Mouse (Mus musculus): Measurements from ENCODE around the gene Bcl2l13. TPM values are rescaled to one million over a fixed set of nuclear protein-coding genes. Genes with fewer than 3 reads are reported as not detected.
A peak's percentile ranks its signal among the peaks of the same experiment; 100 is the strongest.
"Not testable (repeated sequence)": the region's sequence is repeated elsewhere in the genome, so short reads cannot be mapped to it uniquely, and the experiment has no call there.

Gene Bcl2l13
- polyA plus RNA-seq, 1 experiment from 2014 or later: 25.9 TPM

DNA sequence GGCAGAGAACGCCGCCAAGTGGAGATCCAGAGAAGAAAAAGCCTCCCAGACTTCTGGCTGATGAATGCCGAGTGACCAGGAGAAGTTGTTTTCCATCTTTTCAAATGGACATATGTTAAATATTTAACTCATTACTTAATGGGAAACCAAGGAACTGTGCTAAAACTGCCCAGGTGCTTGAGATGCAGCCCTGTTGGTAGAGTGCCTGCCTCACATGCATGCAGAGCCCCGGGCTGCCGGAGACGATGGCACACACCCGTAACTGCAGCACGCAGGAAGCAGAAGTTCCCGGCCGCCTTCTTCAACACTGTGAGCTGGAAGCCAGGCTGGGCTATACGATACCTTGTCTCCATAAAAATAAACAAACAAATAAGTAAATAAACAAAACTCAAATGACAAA, 67.9 kb downstream of the Bcl2l13 start:
- no peak overlapping the region for H3K4me2 ChIP-seq
- H3K27ac ChIP-seq: no peak overlapping the region
- WGBS: 75% methylated on average over 11 of the region's 11 CpGs
- H3K27me3 ChIP-seq: no peaks in the 10 kb centered on the region
- ATAC-seq (replicated peaks; ENCODE audit: insufficient number of reproducible peaks, insufficient read depth, low FRiP score, low read depth): no peak
- H3K4me3 ChIP-seq: no peak overlapping the region
- no peaks in the 10 kb centered on the region for H3K36me3 ChIP-seq
- 0 out of 2 replicates have a peak, but pooled peaks cover 3% of the 10 kb centered on the region for H3K4me1 ChIP-seq (replicated peaks)
- H3K9me3 ChIP-seq (replicated peaks): no peaks in the 10 kb centered on the region
- H3K9ac ChIP-seq: no peak overlapping the region

DNA sequence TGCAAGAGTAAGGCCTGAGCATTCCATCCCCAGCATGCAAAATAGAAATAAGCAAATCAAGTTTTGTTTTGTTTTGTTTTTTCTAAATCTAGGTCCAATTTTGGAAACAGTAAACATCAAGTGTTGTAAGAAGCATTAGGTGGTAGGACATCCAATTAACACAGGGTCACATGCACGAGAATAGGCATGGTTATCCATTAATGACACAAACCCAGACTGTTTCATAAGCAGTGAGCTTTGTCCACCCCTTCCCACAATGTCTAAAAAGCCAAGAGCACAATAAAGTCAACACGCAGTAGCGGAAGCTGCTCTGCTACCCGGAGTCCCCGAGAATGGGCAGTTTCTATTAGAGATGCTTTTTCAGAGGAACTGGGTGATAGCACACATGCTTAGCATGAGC, 69.1 kb downstream of the Bcl2l13 start:
- Histone ChIP-seq H3K9me3 (replicated peaks) (no peaks in the 10 kb centered on the region), H3K4me1 (replicated peaks) (0 out of 2 replicates have a peak, but pooled peaks cover 3% of the 10 kb centered on the region), H3K4me2 (no peak overlapping the region), H3K27me3 (no peaks in the 10 kb centered on the region), H3K9ac (no peak overlapping the region), H3K27ac (no peak overlapping the region), H3K4me3 (no peak overlapping the region), H3K36me3 (no peaks in the 10 kb centered on the region)
- ATAC-seq (replicated peaks; ENCODE audit: insufficient number of reproducible peaks, insufficient read depth, low FRiP score, low read depth): no peak
- WGBS: 88% methylated on average over 5 of the region's 5 CpGs

DNA sequence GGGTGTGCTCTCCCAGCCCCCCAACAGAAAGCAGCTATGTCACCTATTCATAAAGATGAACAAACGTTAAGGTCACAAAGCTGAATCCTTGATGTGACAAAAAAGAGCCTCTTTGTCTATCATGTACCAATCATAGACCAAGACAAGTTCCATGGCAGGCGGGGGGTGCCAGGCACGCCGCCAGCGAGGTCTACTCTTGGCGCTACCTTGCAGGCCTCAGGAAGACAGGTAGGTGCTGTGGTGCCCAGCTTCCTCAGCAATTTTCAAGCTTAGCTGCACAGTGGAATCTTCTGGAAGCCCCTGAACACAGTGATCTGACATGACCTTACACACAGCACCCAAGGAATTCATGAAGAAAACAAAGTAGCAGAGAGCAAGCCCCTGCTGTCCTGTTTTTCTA, 70.5 kb downstream of the Bcl2l13 start:
- no peak for ATAC-seq (replicated peaks; ENCODE audit: insufficient number of reproducible peaks, insufficient read depth, low FRiP score, low read depth)
- WGBS: 90% methylated on average over 6 of the region's 6 CpGs
- Histone ChIP-seq H3K27ac (no peak overlapping the region), H3K9ac (no peak overlapping the region), H3K27me3 (no peaks in the 10 kb centered on the region), H3K4me2 (no peak overlapping the region), H3K4me3 (no peak overlapping the region), H3K4me1 (replicated peaks) (peaks cover 6% of the 10 kb centered on the region; the same call in 1 of the 2 replicates), H3K36me3 (no peaks in the 10 kb centered on the region), H3K9me3 (replicated peaks) (no peaks in the 10 kb centered on the region)

DNA sequence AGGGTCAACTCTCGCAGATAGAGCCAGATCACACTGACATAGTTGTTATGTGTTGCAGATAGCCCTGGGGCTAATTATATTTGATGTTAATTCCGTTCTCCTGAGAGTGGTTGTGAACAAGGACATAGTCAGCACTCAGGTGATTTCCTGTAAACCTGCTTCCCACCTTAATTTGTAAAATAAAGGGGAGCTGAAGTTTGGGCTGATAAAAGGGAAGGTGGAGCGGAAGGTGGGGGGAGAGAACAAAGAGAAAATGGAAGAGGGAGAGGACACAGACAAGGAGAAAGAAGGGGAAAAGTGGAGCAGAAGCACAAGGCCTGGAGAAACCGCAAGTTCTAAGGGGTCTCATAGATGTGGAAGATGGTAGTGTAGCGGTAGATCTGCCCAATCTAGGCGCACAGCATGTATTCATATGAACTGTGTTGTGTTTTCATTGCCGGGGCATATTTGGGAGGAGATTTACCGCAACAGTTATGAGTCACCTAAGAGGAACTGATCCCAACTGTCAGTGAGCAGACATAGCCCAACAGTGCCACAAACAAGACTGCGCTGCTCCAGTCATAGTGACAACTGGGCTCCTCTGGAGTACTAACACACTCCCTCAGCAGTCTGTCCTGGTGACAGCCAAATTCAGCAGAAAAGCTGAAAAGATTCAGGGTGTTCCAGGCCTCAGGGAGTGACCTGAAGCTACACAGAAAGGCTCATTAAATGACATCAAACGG, 72.0 kb downstream of the Bcl2l13 start:
- H3K4me1 ChIP-seq (replicated peaks): peaks cover 21% of the 10 kb centered on the region
- not testable (repeated sequence) for ATAC-seq (replicated peaks; ENCODE audit: insufficient number of reproducible peaks, insufficient read depth, low FRiP score, low read depth); H3K9me3 ChIP-seq (replicated peaks); H3K27me3 ChIP-seq; H3K27ac ChIP-seq; H3K4me2 ChIP-seq; H3K9ac ChIP-seq; H3K4me3 ChIP-seq; H3K36me3 ChIP-seq
- 82% methylated on average over 10 of the region's 10 CpGs for WGBS

DNA sequence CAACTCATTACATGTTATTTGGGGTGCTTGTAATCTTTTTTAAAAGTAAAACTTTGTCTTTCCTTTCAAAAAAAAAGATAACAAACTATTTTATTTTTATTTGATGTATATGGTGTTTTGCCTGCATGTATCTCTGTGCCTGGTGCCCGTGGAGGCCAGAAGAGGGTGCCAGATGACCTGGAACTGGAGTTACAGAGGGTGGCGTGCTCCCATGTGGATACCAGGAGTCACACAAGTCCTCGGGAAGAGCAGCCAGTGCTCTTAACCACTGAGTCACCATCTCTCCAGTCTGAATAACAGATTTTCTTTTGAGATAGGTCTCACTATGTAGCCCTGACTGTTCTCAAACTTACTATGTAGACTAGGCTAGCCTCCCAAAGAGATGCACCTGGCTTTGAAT, 73.5 kb downstream of the Bcl2l13 start:
- Histone ChIP-seq H3K36me3 (no peaks in the 10 kb centered on the region), H3K4me2 (no peak overlapping the region), H3K4me1 (replicated peaks) (peaks cover 20% of the 10 kb centered on the region), H3K9me3 (replicated peaks) (no peaks in the 10 kb centered on the region), H3K27me3 (no peaks in the 10 kb centered on the region), H3K4me3 (no peak overlapping the region), H3K27ac (no peak overlapping the region), H3K9ac (no peak overlapping the region)
- WGBS: 85% methylated on average over 3 of the region's 3 CpGs
- ATAC-seq (replicated peaks; ENCODE audit: insufficient number of reproducible peaks, insufficient read depth, low FRiP score, low read depth): no peak

DNA sequence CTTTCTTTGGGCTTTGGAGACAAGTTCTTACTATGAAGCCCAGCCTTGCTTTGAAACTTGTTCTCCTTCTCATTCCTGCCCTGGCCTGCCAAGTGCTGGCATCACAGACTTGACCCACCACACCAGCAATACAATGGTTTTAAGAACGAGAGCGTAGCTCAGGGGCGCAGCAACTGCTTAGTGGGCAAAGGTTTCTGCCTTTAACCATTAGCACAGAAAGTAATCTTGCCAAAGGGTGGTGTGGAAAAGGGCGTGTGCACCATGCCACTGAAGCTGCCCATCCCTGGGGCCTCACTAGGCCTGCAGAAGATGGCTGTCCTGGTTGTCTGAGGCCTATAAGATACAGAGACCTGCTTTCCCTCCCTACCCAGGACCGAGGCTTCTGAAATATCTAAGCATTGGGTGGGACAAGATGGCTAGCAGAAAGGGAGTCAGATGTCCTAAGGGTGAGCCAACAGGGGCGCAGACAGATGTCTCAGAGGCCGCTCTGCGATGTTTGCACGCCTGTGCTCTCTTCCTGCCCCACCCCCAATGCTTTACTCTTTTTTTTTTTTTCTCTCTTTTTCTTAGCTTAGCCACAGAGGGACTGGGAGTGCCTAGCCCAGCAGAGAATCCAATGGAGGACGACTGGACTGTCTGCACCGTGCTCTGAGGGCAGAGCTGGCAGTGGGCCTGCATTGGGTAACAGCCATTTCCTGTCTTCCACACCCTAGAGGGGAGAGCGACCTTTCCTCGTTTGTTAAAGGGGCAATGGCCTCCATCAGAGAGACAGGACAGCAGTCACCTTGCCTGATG, 75.4 kb downstream of the Bcl2l13 start:
- 68% methylated on average over 13 of the region's 13 CpGs for WGBS
- no peak for ATAC-seq (replicated peaks; ENCODE audit: insufficient number of reproducible peaks, insufficient read depth, low FRiP score, low read depth)
- Histone ChIP-seq H3K4me3 (no peak overlapping the region), H3K27ac (no peak overlapping the region), H3K27me3 (no peaks in the 10 kb centered on the region), H3K4me1 (replicated peaks) (peaks cover 29% of the 10 kb centered on the region), H3K9ac (no peak overlapping the region), H3K9me3 (replicated peaks) (no peaks in the 10 kb centered on the region), H3K36me3 (no peaks in the 10 kb centered on the region), H3K4me2 (no peak overlapping the region)

DNA sequence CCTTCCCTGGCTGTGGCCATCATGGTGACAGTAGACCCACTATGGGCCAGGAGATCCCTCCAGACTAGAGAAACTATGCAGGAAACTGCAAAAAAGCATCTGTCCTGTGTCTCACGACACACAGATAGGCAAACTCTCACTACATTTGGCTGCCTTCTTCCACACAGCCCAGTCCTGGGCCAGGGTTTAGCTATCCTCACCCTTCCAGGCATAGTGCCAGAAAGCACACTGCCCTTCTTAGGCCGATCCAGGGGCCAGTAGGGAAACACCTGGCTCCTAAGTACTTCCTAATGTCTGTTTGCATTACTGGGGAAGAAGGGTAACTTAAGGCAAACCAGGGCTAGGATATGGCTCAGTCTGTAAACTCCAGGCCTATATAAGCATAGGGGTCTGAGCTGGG, 76.9 kb downstream of the Bcl2l13 start:
- Histone ChIP-seq H3K4me3 (no peak overlapping the region), H3K9ac (no peak overlapping the region), H3K27me3 (no peaks in the 10 kb centered on the region), H3K4me2 (no peak overlapping the region), H3K36me3 (no peaks in the 10 kb centered on the region), H3K27ac (no peak overlapping the region), H3K4me1 (replicated peaks) (peaks cover 29% of the 10 kb centered on the region), H3K9me3 (replicated peaks) (no peaks in the 10 kb centered on the region)
- no peak for ATAC-seq (replicated peaks; ENCODE audit: insufficient number of reproducible peaks, insufficient read depth, low FRiP score, low read depth)
- WGBS: 17% methylated on average over 2 of the region's 2 CpGs

DNA sequence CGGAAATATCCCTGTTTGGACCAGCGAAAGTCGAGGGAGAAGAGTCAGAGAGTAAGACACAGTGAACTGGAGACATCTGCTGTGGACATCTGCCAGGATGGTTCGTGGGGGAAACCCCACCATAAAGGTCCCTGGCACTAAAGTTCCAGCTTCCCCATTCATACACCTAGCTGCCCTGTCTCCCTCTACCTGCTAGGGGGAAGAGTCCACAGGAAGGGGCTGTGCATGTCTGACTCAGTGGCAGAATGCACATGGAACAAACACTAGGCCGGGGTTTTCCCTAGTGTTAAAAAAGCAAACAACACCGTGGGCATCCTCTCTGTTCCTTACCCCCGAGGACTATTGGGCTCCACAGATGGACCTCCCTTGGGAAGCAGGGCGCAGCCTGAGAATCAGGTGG, 77.8 kb downstream of the Bcl2l13 start:
- H3K9ac ChIP-seq: no peak overlapping the region
- H3K4me1 ChIP-seq (replicated peaks): peaks cover 29% of the 10 kb centered on the region
- ATAC-seq (replicated peaks; ENCODE audit: insufficient number of reproducible peaks, insufficient read depth, low FRiP score, low read depth): no peak
- 89% methylated on average over 8 of the region's 8 CpGs for WGBS
- H3K27me3 ChIP-seq: no peaks in the 10 kb centered on the region
- no peak overlapping the region for H3K4me3 ChIP-seq
- no peak overlapping the region for H3K27ac ChIP-seq
- H3K4me2 ChIP-seq: no peak overlapping the region
- H3K9me3 ChIP-seq (replicated peaks): no peaks in the 10 kb centered on the region
- H3K36me3 ChIP-seq: no peaks in the 10 kb centered on the region

DNA sequence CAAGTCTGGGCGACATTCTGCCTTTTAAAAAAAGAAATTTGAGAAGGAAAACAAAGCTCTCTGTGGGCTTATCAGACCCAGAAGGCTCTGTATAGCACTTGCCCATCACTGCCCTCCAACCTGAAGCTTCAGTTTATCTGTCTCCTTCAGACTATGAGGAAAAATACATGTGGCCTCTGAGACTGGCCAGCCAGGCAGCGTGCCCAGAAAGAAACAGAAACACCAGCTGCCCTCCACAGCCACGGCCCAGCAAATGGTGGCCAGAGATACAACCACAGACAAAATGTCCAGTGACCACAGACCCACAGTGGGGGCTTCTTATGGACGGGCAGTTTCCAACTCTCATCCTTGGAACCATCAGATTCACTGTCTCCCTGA, 78.5 kb downstream of the Bcl2l13 start:
- Histone ChIP-seq H3K9ac (no peak overlapping the region), H3K36me3 (no peaks in the 10 kb centered on the region), H3K4me3 (no peak overlapping the region), H3K27ac (no peak overlapping the region), H3K4me1 (replicated peaks) (peaks cover 29% of the 10 kb centered on the region), H3K9me3 (replicated peaks) (no peaks in the 10 kb centered on the region), H3K4me2 (no peak overlapping the region), H3K27me3 (no peaks in the 10 kb centered on the region)
- 73% methylated on average over 4 of the region's 4 CpGs for WGBS
- no peak for ATAC-seq (replicated peaks; ENCODE audit: insufficient number of reproducible peaks, insufficient read depth, low FRiP score, low read depth)

DNA sequence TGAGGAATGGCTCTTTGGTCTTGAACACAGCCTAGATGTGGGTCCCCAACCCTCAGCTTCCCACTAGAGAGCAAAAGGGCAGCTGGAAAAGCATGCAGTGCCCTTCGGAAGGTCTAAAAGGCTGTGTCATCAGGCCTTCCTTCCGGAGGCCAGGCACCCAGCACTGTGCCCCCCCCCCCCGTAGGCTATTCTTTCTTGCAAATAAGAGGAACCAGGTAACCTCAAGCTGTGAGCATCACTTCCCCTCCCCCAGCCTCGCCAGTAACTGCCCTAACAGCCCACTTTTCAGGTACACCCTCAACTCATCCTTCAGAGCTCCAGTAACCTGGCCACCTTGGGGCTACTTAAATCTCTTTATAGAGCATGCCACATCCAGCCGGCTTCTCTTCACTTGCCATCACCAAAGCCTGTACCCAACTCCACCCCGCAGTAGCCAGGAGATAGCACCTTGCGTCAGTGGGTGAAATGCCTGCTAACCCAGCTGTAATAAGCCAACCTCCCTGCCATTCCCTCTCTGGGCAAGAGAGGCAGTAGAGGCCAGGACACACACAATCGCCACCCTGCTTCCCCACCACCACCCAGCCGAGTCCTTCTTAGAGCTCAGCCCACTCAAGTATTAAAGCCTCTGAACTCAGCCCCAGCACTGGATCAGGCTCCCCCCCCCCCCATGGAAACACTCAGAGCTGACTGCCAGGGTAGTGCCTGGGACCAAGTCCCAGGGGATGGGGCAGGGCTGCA, 79.1 kb downstream of the Bcl2l13 start:
- H3K9ac ChIP-seq: no peak overlapping the region
- peak overlapping the region; percentile 99 for H3K4me2 ChIP-seq
- peak overlapping the region; percentile 74; the same call in 1 of the 2 replicates for H3K4me3 ChIP-seq
- H3K27ac ChIP-seq: no peak overlapping the region
- no peak for ATAC-seq (replicated peaks; ENCODE audit: insufficient number of reproducible peaks, insufficient read depth, low FRiP score, low read depth)
- no peaks in the 10 kb centered on the region for H3K27me3 ChIP-seq
- peaks cover 29% of the 10 kb centered on the region for H3K4me1 ChIP-seq (replicated peaks)
- 33% methylated on average over 9 of the region's 9 CpGs for WGBS
- no peaks in the 10 kb centered on the region for H3K36me3 ChIP-seq
- no peaks in the 10 kb centered on the region for H3K9me3 ChIP-seq (replicated peaks)

DNA sequence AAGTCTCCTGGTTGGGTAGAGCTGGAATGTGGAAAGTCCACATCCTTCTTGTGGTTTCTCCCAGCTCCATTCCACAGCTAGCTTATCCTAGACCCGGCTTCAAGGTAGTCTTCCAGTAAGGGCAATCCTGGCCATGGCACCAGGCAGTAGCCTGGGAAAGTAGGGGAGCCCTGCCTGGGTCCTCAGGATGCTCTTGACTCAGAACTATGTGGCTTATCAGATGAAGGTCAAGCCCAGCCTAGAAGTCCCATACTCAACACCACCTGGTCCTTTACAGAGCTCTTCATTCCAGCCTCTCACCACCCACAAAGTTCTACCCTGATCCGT, 79.6 kb downstream of the Bcl2l13 start:
- 48% methylated on average over 2 of the region's 2 CpGs for WGBS
- peak overlapping the region; percentile 74 for H3K4me3 ChIP-seq
- no peaks in the 10 kb centered on the region for H3K36me3 ChIP-seq
- no peaks in the 10 kb centered on the region for H3K9me3 ChIP-seq (replicated peaks)
- H3K27ac ChIP-seq: no peak overlapping the region
- peaks cover 29% of the 10 kb centered on the region for H3K4me1 ChIP-seq (replicated peaks)
- H3K9ac ChIP-seq: no peak overlapping the region
- H3K27me3 ChIP-seq: no peaks in the 10 kb centered on the region
- H3K4me2 ChIP-seq: peak overlapping the region; percentile 99
- ATAC-seq (replicated peaks; ENCODE audit: insufficient number of reproducible peaks, insufficient read depth, low FRiP score, low read depth): no peak

All from heart, embryonic 15.5 days (tissue).